Mouse (Mus musculus): Measurements from ENCODE around the gene Rnf17. TPM values are rescaled to one million over a fixed set of nuclear protein-coding genes. Genes with fewer than 3 reads are reported as not detected.

Gene Rnf17
- total RNA-seq (2014; rRNA removed) (0.82 and 1.7 TPM in 2 replicates), polyA plus RNA-seq (2015; fragmentation: Nextera tagmentation; extraction: Ambion mirVana) (0.62 and 1.0 TPM in 2 replicates)

DNA sequence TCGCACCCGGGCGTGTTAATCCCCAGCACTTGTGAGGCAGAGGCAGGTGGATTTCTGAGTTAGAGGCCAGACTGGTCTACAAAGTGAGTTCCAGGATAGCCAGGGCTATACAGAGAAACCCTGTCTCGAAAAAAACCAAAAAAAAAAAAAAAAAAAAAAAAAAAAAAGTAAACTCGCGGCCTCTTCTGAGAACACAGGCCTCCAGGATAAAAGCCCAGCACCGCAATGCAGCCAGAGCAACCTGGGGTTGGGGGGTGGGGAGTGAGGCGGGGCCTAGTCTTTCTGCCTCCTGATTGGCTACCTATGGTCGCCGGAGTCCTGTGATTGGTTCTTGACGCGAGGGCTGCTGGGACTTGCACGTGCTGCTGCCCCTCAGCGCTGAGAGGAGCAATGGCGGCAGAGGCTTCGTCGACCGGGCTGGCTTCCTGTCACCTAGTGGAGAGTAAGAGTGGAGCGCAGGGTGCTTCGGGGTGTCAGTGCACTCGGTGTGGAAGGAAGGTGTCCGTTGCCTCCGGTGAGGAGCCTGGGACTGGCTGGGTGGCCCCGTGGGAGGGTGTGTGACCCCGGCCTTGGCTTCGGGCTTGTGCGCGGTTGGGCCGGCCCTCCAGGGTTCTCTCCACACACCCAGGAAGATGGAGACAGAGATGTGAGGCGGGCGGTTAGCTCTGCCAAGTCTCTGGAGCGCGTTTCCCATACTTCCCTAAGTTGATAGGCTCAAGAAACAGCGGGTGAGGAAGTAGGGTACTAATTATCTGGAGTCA is at the start of gene Rnf17:
Rnf17 (plus strand) TSS at position 271 of the 761 bp plus-strand sequence.
- Histone ChIP-seq H3K27me3 (ENCODE audit: insufficient read depth, low read length) (no peaks in the 10 kb centered on the region), H3K9ac (replicated peaks; ENCODE audit: low read length, poor library complexity, severe bottlenecking) (no peak within 1 kb of the TSS), H3K27ac (ENCODE audit: low read depth, low read length) (no peak within 1 kb of the TSS), H3K36me3 (ENCODE audit: insufficient read depth, low read length) (no peaks in the 10 kb centered on the region), H3K4me3 (ENCODE audit: low read depth, low read length) (no peak within 1 kb of the TSS), H3K4me1 (ENCODE audit: insufficient read depth, low read length) (no peaks in the 10 kb centered on the region), H3K4me2 (ENCODE audit: low read depth, low read length, poor library complexity, severe bottlenecking) (no peak within 1 kb of the TSS), H3K9me3 (ENCODE audit: low read length) (no peaks in the 10 kb centered on the region)
- no peak for DNase-seq (ENCODE audit: low spot score)
- TF ChIP-seq CTCF (IDR thresholded peaks at IDR 0.05): no peak
- 77% methylated on average over 34 of the region's 34 CpGs for WGBS
- ATAC-seq (ENCODE audit: low FRiP score): no peak

DNA sequence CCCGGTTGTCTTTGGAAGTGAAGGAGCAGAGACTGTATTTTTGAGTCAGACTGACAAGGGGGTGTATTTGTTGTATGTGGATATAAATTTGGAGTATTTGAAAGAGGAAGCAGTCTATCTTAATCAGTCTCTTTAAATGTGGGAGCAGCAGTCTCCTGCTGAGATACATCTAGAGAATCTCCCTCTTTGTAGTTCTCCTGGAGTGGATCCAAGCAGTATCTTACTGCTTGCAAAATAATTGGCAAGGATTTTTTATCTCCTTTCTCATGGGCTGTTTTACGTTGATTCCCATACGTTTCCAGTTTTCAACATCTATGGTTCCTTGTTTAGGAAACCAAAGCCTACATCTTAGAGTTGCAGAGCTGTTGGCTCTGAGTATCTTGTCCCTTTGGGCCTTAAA is 47.6 kb upstream of the Rnf17 start:
- Histone ChIP-seq H3K4me1 (ENCODE audit: insufficient read depth, low read length) (no peaks in the 10 kb centered on the region), H3K9me3 (ENCODE audit: low read length) (no peaks in the 10 kb centered on the region), H3K27me3 (ENCODE audit: insufficient read depth, low read length) (no peaks in the 10 kb centered on the region), H3K4me2 (ENCODE audit: low read depth, low read length, poor library complexity, severe bottlenecking) (no peak overlapping the region), H3K36me3 (ENCODE audit: insufficient read depth, low read length) (no peaks in the 10 kb centered on the region), H3K4me3 (ENCODE audit: low read depth, low read length) (no peak overlapping the region), H3K9ac (replicated peaks; ENCODE audit: low read length, poor library complexity, severe bottlenecking) (no peak overlapping the region), H3K27ac (ENCODE audit: low read depth, low read length) (no peak overlapping the region)
- WGBS: 66% methylated on average over 3 of the region's 3 CpGs
- no peak for DNase-seq (ENCODE audit: low spot score)
- ATAC-seq (ENCODE audit: low FRiP score): no peak
- no peak for TF ChIP-seq CTCF (IDR thresholded peaks at IDR 0.05)

GRCm38 (mm10) chr14:56355396-56355795 is 47.0 kb upstream of the Rnf17 start:
- Histone ChIP-seq H3K9ac (replicated peaks; ENCODE audit: low read length, poor library complexity, severe bottlenecking) (no peak overlapping the region), H3K27me3 (ENCODE audit: insufficient read depth, low read length) (no peaks in the 10 kb centered on the region), H3K4me1 (ENCODE audit: insufficient read depth, low read length) (no peaks in the 10 kb centered on the region), H3K9me3 (ENCODE audit: low read length) (no peaks in the 10 kb centered on the region), H3K4me3 (ENCODE audit: low read depth, low read length) (no peak overlapping the region), H3K4me2 (ENCODE audit: low read depth, low read length, poor library complexity, severe bottlenecking) (no peak overlapping the region), H3K36me3 (ENCODE audit: insufficient read depth, low read length) (no peaks in the 10 kb centered on the region), H3K27ac (ENCODE audit: low read depth, low read length) (no peak overlapping the region)
- no peak for TF ChIP-seq CTCF (IDR thresholded peaks at IDR 0.05)
- 83% methylated on average over 8 of the region's 8 CpGs for WGBS
- ATAC-seq (ENCODE audit: low FRiP score): no peak
- no peak for DNase-seq (ENCODE audit: low spot score)

DNA sequence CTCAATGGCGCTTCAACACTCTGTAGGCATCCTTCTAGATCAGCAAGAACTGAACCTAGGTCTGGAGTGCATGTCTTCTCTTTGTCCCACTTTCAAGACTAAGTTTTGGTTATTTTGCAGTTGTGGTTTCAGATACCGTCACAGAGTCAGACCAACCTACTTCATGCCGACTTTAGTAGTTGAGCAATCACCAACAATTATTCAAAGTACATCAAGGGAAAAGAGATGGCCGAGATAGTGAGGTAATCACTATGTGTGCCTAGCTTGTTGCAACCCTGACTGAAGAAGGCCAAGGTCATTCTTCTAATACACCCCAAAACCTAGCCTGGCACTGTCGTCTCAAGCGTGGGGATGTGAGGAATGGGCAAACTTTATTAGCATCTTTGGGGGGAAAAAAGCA is 46.2 kb upstream of the Rnf17 start:
- ATAC-seq (ENCODE audit: low FRiP score): no peak
- no peak overlapping the region for H3K9ac ChIP-seq (replicated peaks; ENCODE audit: low read length, poor library complexity, severe bottlenecking)
- H3K4me3 ChIP-seq (ENCODE audit: low read depth, low read length): no peak overlapping the region
- WGBS: 89% methylated on average over 6 of the region's 6 CpGs
- no peak for TF ChIP-seq CTCF (IDR thresholded peaks at IDR 0.05)
- no peaks in the 10 kb centered on the region for H3K27me3 ChIP-seq (ENCODE audit: insufficient read depth, low read length)
- no peaks in the 10 kb centered on the region for H3K36me3 ChIP-seq (ENCODE audit: insufficient read depth, low read length)
- H3K9me3 ChIP-seq (ENCODE audit: low read length): no peaks in the 10 kb centered on the region
- DNase-seq (ENCODE audit: low spot score): no peak
- H3K4me2 ChIP-seq (ENCODE audit: low read depth, low read length, poor library complexity, severe bottlenecking): no peak overlapping the region
- H3K27ac ChIP-seq (ENCODE audit: low read depth, low read length): no peak overlapping the region
- no peaks in the 10 kb centered on the region for H3K4me1 ChIP-seq (ENCODE audit: insufficient read depth, low read length)

DNA sequence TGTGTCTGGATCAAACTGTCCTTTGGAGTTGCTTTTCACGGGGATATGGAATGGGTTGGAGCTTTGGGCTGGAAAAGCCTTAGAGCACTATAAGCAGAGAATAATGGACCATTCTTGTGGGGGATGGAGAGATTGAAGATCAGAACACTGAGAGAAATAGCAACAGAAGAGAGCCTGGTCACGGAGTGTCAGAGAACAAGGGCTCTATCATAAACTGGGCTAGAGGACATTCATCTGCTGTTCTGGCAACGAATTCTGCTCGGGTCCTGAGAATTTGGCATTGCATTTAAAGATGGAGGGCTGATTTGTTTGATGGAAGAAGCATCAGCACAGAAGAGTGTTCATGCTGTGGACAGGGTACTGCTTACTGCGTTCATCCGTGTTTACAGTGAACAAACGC is 44.0 kb upstream of the Rnf17 start:
- Histone ChIP-seq H3K27me3 (ENCODE audit: insufficient read depth, low read length) (peaks cover 5% of the 10 kb centered on the region), H3K27ac (ENCODE audit: low read depth, low read length) (no peak overlapping the region), H3K9ac (replicated peaks; ENCODE audit: low read length, poor library complexity, severe bottlenecking) (no peak overlapping the region), H3K9me3 (ENCODE audit: low read length) (no peaks in the 10 kb centered on the region), H3K4me3 (ENCODE audit: low read depth, low read length) (no peak overlapping the region), H3K36me3 (ENCODE audit: insufficient read depth, low read length) (no peaks in the 10 kb centered on the region), H3K4me1 (ENCODE audit: insufficient read depth, low read length) (no peaks in the 10 kb centered on the region), H3K4me2 (ENCODE audit: low read depth, low read length, poor library complexity, severe bottlenecking) (no peak overlapping the region)
- WGBS: 70% methylated on average over 7 of the region's 7 CpGs
- no peak for DNase-seq (ENCODE audit: low spot score)
- no peak for TF ChIP-seq CTCF (IDR thresholded peaks at IDR 0.05)
- no peak for ATAC-seq (ENCODE audit: low FRiP score)

- no peak overlapping the region for H3K4me2 ChIP-seq (ENCODE audit: low read depth, low read length, poor library complexity, severe bottlenecking)
- H3K27me3 ChIP-seq (ENCODE audit: insufficient read depth, low read length): peaks cover 12% of the 10 kb centered on the region
- no peak for TF ChIP-seq CTCF (IDR thresholded peaks at IDR 0.05)
- no peak overlapping the region for H3K27ac ChIP-seq (ENCODE audit: low read depth, low read length)
- DNase-seq (ENCODE audit: low spot score) (no peak), ATAC-seq (ENCODE audit: low FRiP score) (no peak)
- H3K9ac ChIP-seq (replicated peaks; ENCODE audit: low read length, poor library complexity, severe bottlenecking): no peak overlapping the region
- 78% methylated on average over 6 of the region's 6 CpGs for WGBS
- H3K9me3 ChIP-seq (ENCODE audit: low read length): no peaks in the 10 kb centered on the region
- no peaks in the 10 kb centered on the region for H3K36me3 ChIP-seq (ENCODE audit: insufficient read depth, low read length)
- no peaks in the 10 kb centered on the region for H3K4me1 ChIP-seq (ENCODE audit: insufficient read depth, low read length)
- H3K4me3 ChIP-seq (ENCODE audit: low read depth, low read length): no peak overlapping the region
Measured at GRCm38 (mm10) chr14:56359131-56359530, 43.2 kb upstream of the Rnf17 start.
